Mouse (Mus musculus): ENCODE data around the gene Gfy. TPM values are rescaled to one million over a fixed set of nuclear protein-coding genes. Genes with fewer than 3 reads are reported as not detected.
"Not testable (repeated sequence)": the region's sequence is repeated elsewhere in the genome, so short reads cannot be mapped to it uniquely, and the experiment has no call there.

Gene Gfy
- polyA plus RNA-seq, 1 experiment from 2014 or later: not detected

DNA sequence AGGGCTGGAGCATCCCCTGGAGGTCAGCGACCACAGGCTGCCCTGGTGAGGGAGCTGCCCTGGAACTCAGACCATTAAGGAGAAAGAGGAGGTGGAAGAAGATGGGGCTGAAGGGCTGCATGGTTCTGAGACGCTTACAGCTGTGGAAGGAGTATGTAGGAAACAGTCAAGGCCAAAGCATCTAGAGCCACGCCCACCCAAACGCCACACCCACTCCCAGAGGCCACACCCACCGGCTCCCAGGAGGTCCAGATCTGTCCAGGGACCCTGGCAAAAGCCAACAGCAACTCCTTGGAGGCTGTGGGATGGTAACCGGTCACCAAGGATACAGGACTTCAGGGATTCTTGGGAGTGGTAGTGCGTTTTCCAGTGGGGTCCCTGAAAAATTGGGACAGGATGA, 819 bp downstream of the Gfy start:
- 19% methylated on average over 7 of the region's 7 CpGs for WGBS (ENCODE audit: insufficient replicate concordance)
- DNase-seq (no peak), ATAC-seq (ENCODE audit: low read depth) (no peak)

DNA sequence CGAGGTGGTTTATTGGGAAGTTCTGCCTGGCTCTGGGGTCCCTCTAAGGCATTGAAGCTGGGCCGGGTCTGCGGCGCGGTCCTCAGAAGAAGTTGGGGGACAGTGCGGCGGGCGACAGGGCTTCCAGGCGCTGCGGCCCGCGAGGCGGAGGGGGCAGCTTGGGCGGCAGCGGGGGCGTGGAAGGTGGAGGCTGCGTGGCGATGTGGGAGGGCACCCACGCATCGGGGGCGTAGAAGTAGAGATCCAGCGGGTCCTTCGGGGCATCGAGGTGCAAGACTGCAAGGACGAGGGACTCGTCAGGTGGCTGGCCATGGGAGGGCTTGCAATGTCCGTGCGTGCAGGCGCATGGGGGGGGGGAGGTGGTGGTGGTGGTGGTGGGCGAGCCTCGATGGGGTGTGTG, 3.0 kb downstream of the Gfy start:
- Histone ChIP-seq H3K27ac (no peak overlapping the region), H3K27me3 (peaks cover 93% of the 10 kb centered on the region), H3K4me2 (no peak overlapping the region), H3K4me1 (replicated peaks) (peaks cover 8% of the 10 kb centered on the region), H3K9me3 (replicated peaks) (0 out of 2 replicates have a peak, but pooled peaks cover 8% of the 10 kb centered on the region), H3K9ac (no peak overlapping the region), H3K36me3 (no peaks in the 10 kb centered on the region), H3K4me3 (replicated peaks) (no peak overlapping the region)
- no peak for DNase-seq
- 3% methylated on average over 28 of the region's 31 CpGs for WGBS (ENCODE audit: insufficient replicate concordance)
- no peak for ATAC-seq (ENCODE audit: low read depth)

More for the DNA sequence above, 819 bp downstream of the Gfy start:
- Histone ChIP-seq H3K9me3 (replicated peaks) (no peaks in the 10 kb centered on the region), H3K4me2 (no peak overlapping the region), H3K9ac (no peak overlapping the region), H3K27ac (no peak overlapping the region), H3K4me3 (replicated peaks) (no peak overlapping the region), H3K36me3 (no peaks in the 10 kb centered on the region), H3K4me1 (replicated peaks) (peaks cover 22% of the 10 kb centered on the region), H3K27me3 (peaks cover 98% of the 10 kb centered on the region)

DNA sequence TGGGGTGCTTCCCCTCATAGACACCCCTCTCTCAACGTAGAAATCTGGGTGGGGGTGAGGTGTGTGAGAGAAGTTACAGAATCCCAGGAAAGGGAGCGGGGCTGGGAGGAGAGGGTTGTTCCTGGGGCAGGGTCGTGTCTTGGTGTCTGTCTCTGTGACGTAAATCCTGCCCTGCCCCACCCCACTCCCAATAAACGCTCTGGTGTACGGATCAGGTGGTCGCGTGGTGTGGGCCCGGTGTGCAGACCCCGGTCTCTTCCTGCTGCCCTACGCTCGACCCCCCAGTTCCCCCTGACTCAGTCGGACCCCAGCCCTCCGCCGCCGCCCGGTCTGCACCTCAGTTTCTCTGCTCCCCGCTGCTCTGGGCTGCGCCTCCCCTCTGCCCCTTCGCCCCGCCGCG, 3.4 kb downstream of the Gfy start:
- ATAC-seq (ENCODE audit: low read depth): no peak
- H3K4me2 ChIP-seq: no peak overlapping the region

GRCm38 (mm10) chr7:45175398-45175797, 4.0 kb downstream of the Gfy start:
- Histone ChIP-seq H3K27ac (no peak overlapping the region), H3K4me2 (no peak overlapping the region), H3K36me3 (no peaks in the 10 kb centered on the region), H3K9me3 (replicated peaks) (peaks cover 8% of the 10 kb centered on the region; the same call in 1 of the 2 replicates), H3K27me3 (peaks cover 93% of the 10 kb centered on the region), H3K4me1 (replicated peaks) (peaks cover 5% of the 10 kb centered on the region; the same call in 1 of the 2 replicates), H3K9ac (no peak overlapping the region), H3K4me3 (replicated peaks) (no peak overlapping the region)
- no peak for DNase-seq
- ATAC-seq (ENCODE audit: low read depth): no peak
- 2% methylated on average over 13 of the region's 13 CpGs for WGBS (ENCODE audit: insufficient replicate concordance)

More for the DNA sequence above, 3.4 kb downstream of the Gfy start:
- Histone ChIP-seq H3K27me3 (peaks cover 93% of the 10 kb centered on the region), H3K4me1 (replicated peaks) (peaks cover 5% of the 10 kb centered on the region; the same call in 1 of the 2 replicates), H3K4me3 (replicated peaks) (no peak overlapping the region), H3K9me3 (replicated peaks) (peaks cover 8% of the 10 kb centered on the region; the same call in 1 of the 2 replicates), H3K36me3 (no peaks in the 10 kb centered on the region), H3K9ac (no peak overlapping the region), H3K27ac (no peak overlapping the region)
- no peak for DNase-seq
- WGBS (ENCODE audit: insufficient replicate concordance): 3% methylated on average over 23 of the region's 23 CpGs

GRCm38 (mm10) chr7:45174567-45175280, 4.6 kb downstream of the Gfy start:
- peaks cover 93% of the 10 kb centered on the region for H3K27me3 ChIP-seq
- no peak overlapping the region for H3K27ac ChIP-seq
- no peak overlapping the region for H3K4me2 ChIP-seq
- WGBS (ENCODE audit: insufficient replicate concordance): 5% methylated on average over 29 of the region's 29 CpGs
- peaks cover 5% of the 10 kb centered on the region; the same call in 1 of the 2 replicates for H3K4me1 ChIP-seq (replicated peaks)
- DNase-seq (no peak), ATAC-seq (ENCODE audit: low read depth) (no peak)
- H3K36me3 ChIP-seq: no peaks in the 10 kb centered on the region
- peaks cover 14% of the 10 kb centered on the region for H3K9me3 ChIP-seq (replicated peaks)
- no peak overlapping the region; the same call in 1 of the 2 replicates for H3K9ac ChIP-seq
- H3K4me3 ChIP-seq (replicated peaks): no peak overlapping the region

GRCm38 (mm10) chr7:45173772-45174171, 5.6 kb downstream of the Gfy start:
- WGBS (ENCODE audit: insufficient replicate concordance): 25% methylated on average over 1 of the region's 1 CpGs
- H3K9ac ChIP-seq; H3K4me3 ChIP-seq (replicated peaks); H3K4me1 ChIP-seq (replicated peaks); H3K27ac ChIP-seq; H3K36me3 ChIP-seq; DNase-seq; H3K4me2 ChIP-seq; ATAC-seq (ENCODE audit: low read depth): not testable (repeated sequence)
- Histone ChIP-seq H3K27me3 (peaks cover 93% of the 10 kb centered on the region), H3K9me3 (replicated peaks) (peaks cover 23% of the 10 kb centered on the region)

DNA sequence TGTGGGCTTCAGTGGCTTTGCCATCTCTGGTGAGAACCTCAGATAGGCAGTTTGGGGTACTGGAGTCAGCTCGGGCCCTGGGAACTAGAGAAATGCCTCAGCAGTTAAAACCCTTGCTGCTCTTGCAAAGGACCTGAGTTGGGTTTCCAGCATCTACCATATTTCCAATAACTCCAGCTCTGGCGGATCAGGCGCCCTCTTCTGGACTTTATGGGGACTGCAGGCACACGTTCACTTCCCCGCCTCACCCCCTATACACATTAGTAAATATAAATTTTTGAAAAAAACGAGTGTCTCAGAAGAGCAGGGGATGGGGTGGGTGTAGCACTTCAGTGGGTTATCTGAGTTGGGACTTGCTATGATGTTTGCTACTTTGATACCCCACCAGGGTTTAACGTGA, 6.4 kb downstream of the Gfy start:
- Histone ChIP-seq H3K4me2 (no peak overlapping the region), H3K4me1 (replicated peaks) (peaks cover 5% of the 10 kb centered on the region; the same call in 1 of the 2 replicates), H3K36me3 (no peaks in the 10 kb centered on the region), H3K9ac (no peak overlapping the region), H3K27ac (no peak overlapping the region), H3K4me3 (replicated peaks) (no peak overlapping the region), H3K27me3 (peaks cover 93% of the 10 kb centered on the region), H3K9me3 (replicated peaks) (peaks cover 27% of the 10 kb centered on the region)
- ATAC-seq (ENCODE audit: low read depth): no peak
- peak; percentile 32 for DNase-seq
- 48% methylated on average over 7 of the region's 7 CpGs for WGBS (ENCODE audit: insufficient replicate concordance)

DNA sequence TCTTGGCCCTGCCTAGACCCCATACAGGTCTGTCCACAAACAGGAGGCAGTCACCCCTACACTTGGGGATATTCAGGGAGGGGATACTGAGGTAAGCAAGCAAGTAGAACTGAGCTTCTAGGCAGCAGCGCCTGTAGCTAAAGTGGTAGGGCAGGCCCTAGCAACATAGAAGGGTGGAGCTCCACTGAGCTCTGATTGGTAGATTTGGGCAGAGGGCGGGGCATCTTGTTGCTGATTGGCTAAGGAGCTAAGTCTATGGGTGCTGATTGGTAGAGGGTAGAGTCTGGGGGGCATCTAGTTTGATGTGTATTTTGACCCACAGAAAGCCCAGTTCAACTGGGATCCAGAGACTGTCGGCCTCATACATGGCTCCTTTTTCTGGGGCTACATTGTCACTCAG, 9.9 kb downstream of the Gfy start:
- Histone ChIP-seq H3K4me3 (replicated peaks) (no peak overlapping the region), H3K4me2 (no peak overlapping the region), H3K9me3 (replicated peaks) (peaks cover 27% of the 10 kb centered on the region), H3K36me3 (no peaks in the 10 kb centered on the region), H3K27me3 (peaks cover 93% of the 10 kb centered on the region), H3K9ac (no peak overlapping the region), H3K4me1 (replicated peaks) (no peaks in the 10 kb centered on the region), H3K27ac (no peak overlapping the region)
- ATAC-seq (ENCODE audit: low read depth) (no peak), DNase-seq (no peak)
- WGBS (ENCODE audit: insufficient replicate concordance): 71% methylated on average over 3 of the region's 3 CpGs

DNA sequence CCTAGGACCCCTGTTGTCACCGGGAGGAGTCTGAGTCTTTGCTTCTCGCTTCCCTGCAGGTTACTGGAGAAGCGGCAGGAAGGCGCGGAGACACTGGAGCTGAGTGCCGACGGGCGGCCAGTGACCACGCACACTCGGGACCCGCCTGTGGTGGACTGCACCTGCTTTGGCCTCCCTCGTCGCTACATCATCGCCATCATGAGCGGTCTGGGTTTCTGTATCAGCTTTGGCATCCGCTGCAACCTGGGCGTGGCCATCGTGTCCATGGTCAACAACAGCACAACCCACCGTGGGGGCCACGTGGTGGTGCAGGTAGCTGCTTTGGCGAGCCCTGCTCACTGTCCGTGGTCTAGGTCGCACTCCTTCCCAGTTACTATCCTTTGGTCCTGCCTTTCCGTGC, 10.7 kb downstream of the Gfy start:
- Histone ChIP-seq H3K4me3 (replicated peaks) (no peak overlapping the region), H3K4me1 (replicated peaks) (peaks cover 6% of the 10 kb centered on the region), H3K4me2 (no peak overlapping the region), H3K9ac (no peak overlapping the region), H3K9me3 (replicated peaks) (peaks cover 27% of the 10 kb centered on the region), H3K27ac (no peak overlapping the region), H3K27me3 (peaks cover 94% of the 10 kb centered on the region), H3K36me3 (no peaks in the 10 kb centered on the region)
- DNase-seq (no peak), ATAC-seq (ENCODE audit: low read depth) (no peak)
- 7% methylated on average over 24 of the region's 24 CpGs for WGBS (ENCODE audit: insufficient replicate concordance)

GRCm38 (mm10) chr7:45167761-45168445, 11.5 kb downstream of the Gfy start:
- peaks cover 25% of the 10 kb centered on the region for H3K9me3 ChIP-seq (replicated peaks)

GRCm38 (mm10) chr7:45166950-45167401, 12.4 kb downstream of the Gfy start:
- WGBS (ENCODE audit: insufficient replicate concordance): 16% methylated on average over 10 of the region's 10 CpGs
- H3K4me1 ChIP-seq (replicated peaks): peaks cover 16% of the 10 kb centered on the region

More at GRCm38 (mm10) chr7:45167761-45168445, 11.5 kb downstream of the Gfy start:
- no peak for ATAC-seq (ENCODE audit: low read depth)
- no peak overlapping the region for H3K4me3 ChIP-seq (replicated peaks)
- H3K4me2 ChIP-seq: no peak overlapping the region
- H3K27ac ChIP-seq: no peak overlapping the region
- no peak for DNase-seq
- peaks cover 97% of the 10 kb centered on the region for H3K27me3 ChIP-seq
- WGBS (ENCODE audit: insufficient replicate concordance): 6% methylated on average over 19 of the region's 19 CpGs
- peaks cover 8% of the 10 kb centered on the region for H3K4me1 ChIP-seq (replicated peaks)
- no peak overlapping the region for H3K9ac ChIP-seq
- no peaks in the 10 kb centered on the region for H3K36me3 ChIP-seq

More at GRCm38 (mm10) chr7:45166950-45167401, 12.4 kb downstream of the Gfy start:
- peaks cover 19% of the 10 kb centered on the region for H3K9me3 ChIP-seq (replicated peaks)
- no peaks in the 10 kb centered on the region for H3K36me3 ChIP-seq
- no peak overlapping the region for H3K4me3 ChIP-seq (replicated peaks)
- no peak for DNase-seq
- no peak overlapping the region for H3K9ac ChIP-seq
- no peak for ATAC-seq (ENCODE audit: low read depth)
- H3K27me3 ChIP-seq: peaks cover 97% of the 10 kb centered on the region
- H3K4me2 ChIP-seq: no peak overlapping the region
- no peak overlapping the region for H3K27ac ChIP-seq
